Mouse (Mus musculus): ENCODE measurements around the gene Focad.

DNA sequence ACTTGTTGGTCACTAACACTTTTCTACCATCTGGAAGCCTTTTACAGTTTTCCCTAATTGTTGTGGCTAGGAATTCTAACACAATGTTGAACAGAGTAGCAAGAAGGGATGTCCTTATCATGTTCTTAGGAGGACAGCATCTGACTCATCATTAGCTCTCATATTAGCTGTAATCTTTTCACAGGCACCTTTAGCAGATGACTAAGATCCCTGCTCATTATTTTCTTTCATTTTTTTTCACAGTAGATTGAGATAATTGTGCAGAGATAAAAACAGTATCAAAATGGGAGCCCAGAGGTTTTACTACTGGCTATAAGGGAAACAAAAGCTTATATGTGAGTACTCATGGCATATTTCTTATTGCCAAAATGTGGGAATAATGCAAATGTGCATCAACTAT, 330.1 kb downstream of the Focad start:
- TF ChIP-seq CTCF (IDR thresholded peaks at IDR 0.05; ENCODE audit: low read depth, low read length): no peak
- TF ChIP-seq POLR2A (IDR thresholded peaks at IDR 0.05; ENCODE audit: borderline replicate concordance, low read depth, low read length): no peak
